ENCODE assay signal across 8 mouse cellular contexts in the genomic region with DNA sequence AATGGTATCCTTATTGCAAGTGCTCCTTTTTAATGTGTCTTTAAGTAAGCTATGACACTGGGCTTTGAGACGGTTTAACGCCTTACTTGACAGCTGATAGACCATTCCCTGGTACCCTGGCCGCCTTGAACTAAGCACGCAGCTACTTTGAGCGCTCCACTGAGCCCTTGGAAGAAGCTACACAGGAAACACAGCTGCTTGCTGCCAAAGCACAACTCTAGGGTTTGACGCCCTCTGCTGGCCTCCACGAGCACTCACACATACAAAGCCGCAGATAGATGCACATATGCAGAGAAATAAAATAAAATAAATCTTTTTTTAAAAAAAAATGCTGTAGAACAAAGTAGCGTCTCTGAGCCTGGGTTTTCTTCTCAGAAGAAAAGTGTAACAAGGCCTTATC. TPM values are rescaled to one million over a fixed set of nuclear protein-coding genes. Genes with fewer than 3 reads are reported as not detected.
A peak's percentile ranks its signal among the peaks of the same experiment; 100 is the strongest.
DNase-seq lines count a peak whose midpoint lies in the region; ATAC-seq and TF ChIP-seq lines count a peak whose summit lies in the region.

No protein-coding gene starts in this region.

- ATAC-seq in forebrain, embryonic 15.5 days (replicated peaks): no peak
- ATAC-seq in liver, postnatal 0 days: no peak

- H3K9me3 ChIP-seq in forebrain, embryonic 15.5 days: no peaks in the 10 kb centered on the region
- no peaks in the 10 kb centered on the region for H3K9me3 ChIP-seq in liver, postnatal 0 days (ENCODE audit: low read length)

- WGBS in forebrain, embryonic 15.5 days: 18% methylated on average over 9 of the region's 9 CpGs
- WGBS in liver, postnatal 0 days (ENCODE audit: insufficient replicate concordance): 20% methylated on average over 9 of the region's 9 CpGs

- H3K36me3 ChIP-seq in forebrain, embryonic 15.5 days: no peaks in the 10 kb centered on the region
- no peaks in the 10 kb centered on the region for H3K36me3 ChIP-seq in liver, postnatal 0 days (replicated peaks; ENCODE audit: insufficient read depth, low read length)

- peak overlapping the region; percentile 72; the same call in 1 of the 2 replicates for H3K27ac ChIP-seq in forebrain, embryonic 15.5 days (replicated peaks)
- no peak overlapping the region for H3K27ac ChIP-seq in liver, postnatal 0 days (ENCODE audit: low read depth)

- intact Hi-C loops in left cerebral cortex, postnatal 4 days (cut with DNase I): loop anchor here (10.0 kb wide), 1 partner anchor 154 kb away; no protein-coding TSS in a partner anchor
- intact Hi-C loops in heart, postnatal 36 days (cut with DNase I): no loop called here

- TF ChIP-seq CTCF in liver, postnatal 0 days (IDR thresholded peaks at IDR 0.05; ENCODE audit: low read depth): peak; percentile 36

- no peaks in the 10 kb centered on the region for H3K27me3 ChIP-seq in forebrain, embryonic 15.5 days
- peaks cover 4% of the 10 kb centered on the region; the same call in 1 of the 2 replicates for H3K27me3 ChIP-seq in liver, postnatal 0 days (ENCODE audit: insufficient read depth, low read length)

- peaks cover 5% of the 10 kb centered on the region; the same call in 1 of the 2 replicates for H3K4me1 ChIP-seq in forebrain, embryonic 15.5 days
- H3K4me1 ChIP-seq in liver, postnatal 0 days (ENCODE audit: insufficient read depth): no peaks in the 10 kb centered on the region

- H3K4me3 ChIP-seq in forebrain, embryonic 15.5 days: peak overlapping the region; percentile 33
- no peak overlapping the region for H3K4me3 ChIP-seq in liver, postnatal 0 days (ENCODE audit: low read depth, low read length)

- DNase-seq in left cerebral cortex, postnatal 4 days: peak; percentile 49
- no peak for DNase-seq in left cerebral cortex, adult 8-10 months (ENCODE audit: low spot score in 2 of 2)
- DNase-seq in cerebellum, adult 18-20 months: peak; percentile 18 to 63
- DNase-seq in liver, postnatal 0 days: peak; percentile 36
- DNase-seq in adrenal gland, postnatal 25 days: no peak
- DNase-seq in B cell, adult 2 months: no peak
- no peak for DNase-seq in heart, postnatal 36 days

- H3K9ac ChIP-seq in forebrain, embryonic 15.5 days (replicated peaks): peak overlapping the region; percentile 45
- H3K9ac ChIP-seq in liver, postnatal 0 days (replicated peaks): no peak overlapping the region

- no peak for TF ChIP-seq EP300 in liver, postnatal 0 days (IDR thresholded peaks at IDR 0.05; ENCODE audit: low read depth)

- peak overlapping the region; percentile 47 for H3K4me2 ChIP-seq in forebrain, embryonic 15.5 days (replicated peaks)
- no peak overlapping the region for H3K4me2 ChIP-seq in liver, postnatal 0 days (ENCODE audit: low read depth, low read length)

RNA-seq across cellular contexts. Expression of a gene that starts 4.0 kb away (rescaled TPM):
- total RNA-seq in left cerebral cortex, postnatal 4 days (2021): 1 to 10 TPM; 2.4 TPM
- 1 to 10 TPM; 1.8 to 4.8 (median 3.0) TPM for total RNA-seq in left cerebral cortex, adult 8-10 months (2022)
- polyA plus RNA-seq in forebrain, embryonic 15.5 days (2015; fragmentation: Nextera tagmentation; extraction: Ambion mirVana): 0.45 and 0.76 TPM in 2 replicates
- polyA plus RNA-seq in liver, postnatal 0 days (2015; fragmentation: Nextera tagmentation; extraction: Ambion mirVana): not detected in 2 replicates
- 10.5 and 17.1 TPM in 2 replicates for total RNA-seq in adrenal gland, postnatal 25 days (2021)
- total RNA-seq in heart, postnatal 36 days (2021): 10 to 100 TPM; 27.0 to 32.1 TPM

RNA-seq across cellular contexts. Expression of a gene that starts 14.5 kb away (rescaled TPM):
- total RNA-seq in left cerebral cortex, postnatal 4 days (2021): not detected
- not detected for total RNA-seq in left cerebral cortex, adult 8-10 months (2022)
- not detected in 2 replicates for polyA plus RNA-seq in forebrain, embryonic 15.5 days (2015; fragmentation: Nextera tagmentation; extraction: Ambion mirVana)
- polyA plus RNA-seq in liver, postnatal 0 days (2015; fragmentation: Nextera tagmentation; extraction: Ambion mirVana): not detected in 2 replicates
- total RNA-seq in adrenal gland, postnatal 25 days (2021): not detected in 2 replicates
- total RNA-seq in heart, postnatal 36 days (2021): not detected

RNA-seq across cellular contexts. Expression of a gene that starts 18.5 kb away (rescaled TPM):
- total RNA-seq in left cerebral cortex, postnatal 4 days (2021): not detected
- not detected for total RNA-seq in left cerebral cortex, adult 8-10 months (2022)
- polyA plus RNA-seq in forebrain, embryonic 15.5 days (2015; fragmentation: Nextera tagmentation; extraction: Ambion mirVana): not detected in 2 replicates
- not detected in 2 replicates for polyA plus RNA-seq in liver, postnatal 0 days (2015; fragmentation: Nextera tagmentation; extraction: Ambion mirVana)
- total RNA-seq in adrenal gland, postnatal 25 days (2021): 1.5 TPM in 1 of 2 replicates, not detected in the other
- total RNA-seq in heart, postnatal 36 days (2021): 1 to 10 TPM in 1 of 2 experiments, under 1 TPM in 1; 0.97 to 1.1 TPM

RNA-seq across cellular contexts. Expression of a gene that starts 54.5 kb away (rescaled TPM):
- total RNA-seq in left cerebral cortex, postnatal 4 days (2021): 10 to 100 TPM; 12.5 to 12.8 TPM
- total RNA-seq in left cerebral cortex, adult 8-10 months (2022): 10 to 100 TPM; 11.8 to 16.6 (median 15.9) TPM
- 2.7 and 3.4 TPM in 2 replicates for polyA plus RNA-seq in forebrain, embryonic 15.5 days (2015; fragmentation: Nextera tagmentation; extraction: Ambion mirVana)
- 1.2 and 1.5 TPM in 2 replicates for polyA plus RNA-seq in liver, postnatal 0 days (2015; fragmentation: Nextera tagmentation; extraction: Ambion mirVana)
- 11.7 and 13.5 TPM in 2 replicates for total RNA-seq in adrenal gland, postnatal 25 days (2021)
- total RNA-seq in heart, postnatal 36 days (2021): 10 to 100 TPM; 10.6 to 11.6 TPM

Comparison
In these comparisons a context has a peak if more than half of its experiments do, and no peak if none do; other contexts are left out.
1. DNase-seq: peak in left cerebral cortex, postnatal 4 days (single experiment), cerebellum, adult 18-20 months (2 of 2) and liver, postnatal 0 days (single experiment); none in left cerebral cortex, adult 8-10 months (0 of 2), adrenal gland, postnatal 25 days (single experiment), B cell, adult 2 months (0 of 2) and heart, postnatal 36 days (0 of 2).